Mouse (Mus musculus): Measurements from ENCODE around the gene R3hcc1l.

The R3hcc1l gene

GRCm38 (mm10) chr19:42601445-42601844, 82.9 kb downstream of the R3hcc1l start:
- DNase-seq: no peak

- no peak for DNase-seq
Observed at GRCm38 (mm10) chr19:42602041-42602440, 83.5 kb downstream of the R3hcc1l start.

- no peak for DNase-seq
Observed at GRCm38 (mm10) chr19:42602576-42602975, 84.0 kb downstream of the R3hcc1l start.

- no peak for DNase-seq
Observed at GRCm38 (mm10) chr19:42608082-42608481, 89.5 kb downstream of the R3hcc1l start.

GRCm38 (mm10) chr19:42609716-42610115, 91.2 kb downstream of the R3hcc1l start:
- DNase-seq: no peak

GRCm38 (mm10) chr19:42611746-42612145, 93.2 kb downstream of the R3hcc1l start:
- no peak for DNase-seq

- no peak for DNase-seq
Observed at GRCm38 (mm10) chr19:42612654-42613053, 94.1 kb downstream of the R3hcc1l start, which contains the start of gene Loxl4. Loxl4 (minus strand) TSS chr19:42612813.

- no peak for DNase-seq
Observed at GRCm38 (mm10) chr19:42613116-42613515, 94.6 kb downstream of the R3hcc1l start.

GRCm38 (mm10) chr19:42613647-42614225, 95.2 kb downstream of the R3hcc1l start:
- DNase-seq: no peak

GRCm38 (mm10) chr19:42628068-42628467, 109.5 kb downstream of the R3hcc1l start:
- no peak for DNase-seq

GRCm38 (mm10) chr19:42631541-42631961, 113.0 kb downstream of the R3hcc1l start:
- no peak for DNase-seq

GRCm38 (mm10) chr19:42632301-42632700, 113.7 kb downstream of the R3hcc1l start:
- no peak for DNase-seq

- no peak for DNase-seq
Observed at GRCm38 (mm10) chr19:42633650-42634049, 115.1 kb downstream of the R3hcc1l start.

- no peak for DNase-seq
Observed at GRCm38 (mm10) chr19:42636631-42637030, 118.1 kb downstream of the R3hcc1l start.

GRCm38 (mm10) chr19:42638604-42639481, 120.3 kb downstream of the R3hcc1l start:
- no peak for DNase-seq

GRCm38 (mm10) chr19:42639544-42639943, 121.0 kb downstream of the R3hcc1l start:
- DNase-seq: no peak

GRCm38 (mm10) chr19:42640211-42640610, 121.7 kb downstream of the R3hcc1l start:
- DNase-seq: no peak
